Mouse (Mus musculus): ENCODE measurements around the gene Mief1.

DNA sequence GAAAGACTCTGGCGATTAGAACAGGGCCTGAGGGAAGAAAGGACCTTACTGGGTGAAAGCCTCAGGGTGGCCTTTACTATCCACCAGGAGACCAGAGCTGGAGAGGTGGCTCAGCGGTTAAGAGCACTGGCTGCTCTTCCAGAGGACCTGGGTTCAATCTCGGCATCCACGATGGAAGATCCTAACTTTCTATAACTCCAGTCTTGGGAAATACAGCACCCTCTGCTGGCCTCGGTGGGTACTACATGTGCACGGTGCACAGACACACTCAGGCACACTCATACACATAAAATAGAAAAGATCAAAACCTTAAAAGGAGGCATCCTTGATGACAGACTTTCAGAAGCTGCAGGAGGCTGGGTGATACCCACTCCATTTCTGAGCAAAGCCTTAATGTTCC is 46.8 kb downstream of the Mief1 start:
- TF ChIP-seq CTCF (IDR thresholded peaks at IDR 0.05; ENCODE audit: low read depth) (peak; percentile 86), EP300 (IDR thresholded peaks at IDR 0.05; ENCODE audit: low read depth) (no peak)

Data from liver, postnatal 0 days (tissue).